Mouse (Mus musculus): Measurements from ENCODE around the gene Ppif. TPM values are rescaled to one million over a fixed set of nuclear protein-coding genes. Genes with fewer than 3 reads are reported as not detected.

The Ppif gene
- total RNA-seq (2014; rRNA removed): 33.3 and 39.7 TPM in 2 replicates
- 35.0 and 35.3 TPM in 2 replicates for polyA plus RNA-seq (2015; fragmentation: Nextera tagmentation; extraction: Ambion mirVana)

- peak within 1 kb of the TSS; percentile 46; the same call in 1 of the 2 replicates for H3K27ac ChIP-seq (ENCODE audit: low read depth, low read length)
- H3K9ac ChIP-seq: peak within 1 kb of the TSS; percentile 81
- peaks cover 10% of the 10 kb centered on the region for H3K4me1 ChIP-seq (ENCODE audit: insufficient read depth)
- peak; percentile 100 for TF ChIP-seq CTCF (IDR thresholded peaks at IDR 0.05; ENCODE audit: low read depth)
- 3% methylated on average over 69 of the region's 70 CpGs for WGBS
- H3K36me3 ChIP-seq (ENCODE audit: insufficient read depth): peaks cover 24% of the 10 kb centered on the region
- no peaks in the 10 kb centered on the region for H3K9me3 ChIP-seq (ENCODE audit: low read length)
- H3K27me3 ChIP-seq (ENCODE audit: insufficient read depth, low read length): no peaks in the 10 kb centered on the region
- DNase-seq (peak; percentile 98), ATAC-seq (peak; percentile 97)
- peak within 1 kb of the TSS; percentile 96 for H3K4me2 ChIP-seq (ENCODE audit: low read depth)
- H3K4me3 ChIP-seq (ENCODE audit: low read depth, low read length): peak within 1 kb of the TSS; percentile 86
Observed at GRCm38 (mm10) chr14:25693888-25694568, at the start of gene Ppif. Gene Ppif (plus strand): TSS chr14:25694154.

- TF ChIP-seq CTCF (IDR thresholded peaks at IDR 0.05; ENCODE audit: low read depth): no peak
- Histone ChIP-seq H3K4me1 (ENCODE audit: insufficient read depth) (no peaks in the 10 kb centered on the region), H3K36me3 (ENCODE audit: insufficient read depth) (peaks cover 82% of the 10 kb centered on the region), H3K9ac (no peak overlapping the region), H3K4me2 (ENCODE audit: low read depth) (no peak overlapping the region), H3K9me3 (ENCODE audit: low read length) (no peaks in the 10 kb centered on the region), H3K27ac (ENCODE audit: low read depth, low read length) (no peak overlapping the region), H3K27me3 (ENCODE audit: insufficient read depth, low read length) (no peaks in the 10 kb centered on the region), H3K4me3 (ENCODE audit: low read depth, low read length) (no peak overlapping the region)
- ATAC-seq: no peak
- no peak for DNase-seq
- WGBS: 90% methylated on average over 9 of the region's 9 CpGs
Observed at GRCm38 (mm10) chr14:25645717-25646116, 48.2 kb upstream of the Ppif start.

- TF ChIP-seq CTCF (IDR thresholded peaks at IDR 0.05; ENCODE audit: low read depth): peak; percentile 92
- Histone ChIP-seq H3K4me2 (ENCODE audit: low read depth) (no peak overlapping the region), H3K27me3 (ENCODE audit: insufficient read depth, low read length) (no peaks in the 10 kb centered on the region), H3K36me3 (ENCODE audit: insufficient read depth) (peaks cover 86% of the 10 kb centered on the region), H3K27ac (ENCODE audit: low read depth, low read length) (no peak overlapping the region), H3K4me1 (ENCODE audit: insufficient read depth) (no peaks in the 10 kb centered on the region), H3K4me3 (ENCODE audit: low read depth, low read length) (no peak overlapping the region), H3K9ac (no peak overlapping the region), H3K9me3 (ENCODE audit: low read length) (no peaks in the 10 kb centered on the region)
- DNase-seq (peak; percentile 78), ATAC-seq (peak; percentile 69)
- 71% methylated on average over 2 of the region's 2 CpGs for WGBS
Observed at GRCm38 (mm10) chr14:25646161-25646621, 47.8 kb upstream of the Ppif start.

GRCm38 (mm10) chr14:25651131-25651530, 42.8 kb upstream of the Ppif start:
- H3K4me1 ChIP-seq (ENCODE audit: insufficient read depth): no peaks in the 10 kb centered on the region
- no peak overlapping the region for H3K9ac ChIP-seq
- no peak for ATAC-seq
- 94% methylated on average over 4 of the region's 4 CpGs for WGBS
- H3K27me3 ChIP-seq (ENCODE audit: insufficient read depth, low read length): no peaks in the 10 kb centered on the region
- DNase-seq: no peak
- H3K4me3 ChIP-seq (ENCODE audit: low read depth, low read length): no peak overlapping the region
- no peak overlapping the region for H3K4me2 ChIP-seq (ENCODE audit: low read depth)
- no peaks in the 10 kb centered on the region for H3K9me3 ChIP-seq (ENCODE audit: low read length)
- no peak overlapping the region for H3K27ac ChIP-seq (ENCODE audit: low read depth, low read length)
- TF ChIP-seq CTCF (IDR thresholded peaks at IDR 0.05; ENCODE audit: low read depth): no peak
- H3K36me3 ChIP-seq (ENCODE audit: insufficient read depth): peaks cover 98% of the 10 kb centered on the region

GRCm38 (mm10) chr14:25651905-25652304, 42.0 kb upstream of the Ppif start:
- Histone ChIP-seq H3K9ac (no peak overlapping the region), H3K36me3 (ENCODE audit: insufficient read depth) (peaks cover 99% of the 10 kb centered on the region), H3K4me1 (ENCODE audit: insufficient read depth) (no peaks in the 10 kb centered on the region), H3K4me2 (ENCODE audit: low read depth) (no peak overlapping the region), H3K4me3 (ENCODE audit: low read depth, low read length) (no peak overlapping the region), H3K9me3 (ENCODE audit: low read length) (no peaks in the 10 kb centered on the region), H3K27ac (ENCODE audit: low read depth, low read length) (no peak overlapping the region), H3K27me3 (ENCODE audit: insufficient read depth, low read length) (no peaks in the 10 kb centered on the region)
- ATAC-seq: no peak
- no peak for DNase-seq
- no peak for TF ChIP-seq CTCF (IDR thresholded peaks at IDR 0.05; ENCODE audit: low read depth)
- WGBS: 91% methylated on average over 9 of the region's 9 CpGs

GRCm38 (mm10) chr14:25654401-25655197, 39.4 kb upstream of the Ppif start:
- no peak for TF ChIP-seq CTCF (IDR thresholded peaks at IDR 0.05; ENCODE audit: low read depth)
- no peaks in the 10 kb centered on the region for H3K4me1 ChIP-seq (ENCODE audit: insufficient read depth)
- H3K4me2 ChIP-seq (ENCODE audit: low read depth): no peak overlapping the region
- DNase-seq (no peak), ATAC-seq (no peak)
- H3K9ac ChIP-seq: no peak overlapping the region
- H3K27me3 ChIP-seq (ENCODE audit: insufficient read depth, low read length): no peaks in the 10 kb centered on the region
- no peak overlapping the region for H3K4me3 ChIP-seq (ENCODE audit: low read depth, low read length)
- H3K36me3 ChIP-seq (ENCODE audit: insufficient read depth): peaks cover 99% of the 10 kb centered on the region
- WGBS: 90% methylated on average over 14 of the region's 14 CpGs
- H3K27ac ChIP-seq (ENCODE audit: low read depth, low read length): no peak overlapping the region
- no peaks in the 10 kb centered on the region for H3K9me3 ChIP-seq (ENCODE audit: low read length)

GRCm38 (mm10) chr14:25660661-25661060, 33.3 kb upstream of the Ppif start:
- H3K9me3 ChIP-seq (ENCODE audit: low read length): no peaks in the 10 kb centered on the region
- WGBS: 65% methylated on average over 11 of the region's 11 CpGs
- H3K4me1 ChIP-seq (ENCODE audit: insufficient read depth): no peaks in the 10 kb centered on the region
- H3K4me3 ChIP-seq (ENCODE audit: low read depth, low read length): no peak overlapping the region
- peak; percentile 50 for ATAC-seq
- DNase-seq: no peak
- H3K27ac ChIP-seq (ENCODE audit: low read depth, low read length): no peak overlapping the region; the same call in 1 of the 2 replicates
- H3K36me3 ChIP-seq (ENCODE audit: insufficient read depth): peaks cover 96% of the 10 kb centered on the region
- H3K4me2 ChIP-seq (ENCODE audit: low read depth): no peak overlapping the region
- no peaks in the 10 kb centered on the region for H3K27me3 ChIP-seq (ENCODE audit: insufficient read depth, low read length)
- no peak overlapping the region for H3K9ac ChIP-seq
- TF ChIP-seq CTCF (IDR thresholded peaks at IDR 0.05; ENCODE audit: low read depth): peak; percentile 46

All from forebrain, postnatal 0 days (tissue).